Mouse (Mus musculus) bone marrow, adult 2 months (tissue): ENCODE results near the gene Dusp1.

ENCODE experiments used
- CTCF ChIP-seq: fragments of 200-500 bp; IDR thresholded peaks from 2 replicates; pipeline ENCODE4 v1.5.1; 2011; ENCODE audit warnings: low read length, control low read depth; ENCODE audit not compliant: control insufficient read depth, insufficient read depth
- POLR2A ChIP-seq: fragments of 200-500 bp; IDR thresholded peaks from 2 replicates; pipeline ENCODE4 v1.6.1; 2011; ENCODE audit warnings: low read depth, mild to moderate bottlenecking, control low read depth, low read length, borderline replicate concordance; ENCODE audit not compliant: control insufficient read depth

GRCm38 (mm10) chr17:26579396-26579795 lies 17.5 kb upstream of the Dusp1 start:
- no peak for TF ChIP-seq POLR2A
- no peak for TF ChIP-seq CTCF
